Mouse (Mus musculus) A20 (cell line): ENCODE measurements around the gene Ptprg.

Experiments used
- DNase-seq: peaks from one replicate; pipeline ENCODE4 v3.0.0-alpha.2; 2011; ENCODE audit warnings: low read depth, low spot score

The Ptprg gene

DNA sequence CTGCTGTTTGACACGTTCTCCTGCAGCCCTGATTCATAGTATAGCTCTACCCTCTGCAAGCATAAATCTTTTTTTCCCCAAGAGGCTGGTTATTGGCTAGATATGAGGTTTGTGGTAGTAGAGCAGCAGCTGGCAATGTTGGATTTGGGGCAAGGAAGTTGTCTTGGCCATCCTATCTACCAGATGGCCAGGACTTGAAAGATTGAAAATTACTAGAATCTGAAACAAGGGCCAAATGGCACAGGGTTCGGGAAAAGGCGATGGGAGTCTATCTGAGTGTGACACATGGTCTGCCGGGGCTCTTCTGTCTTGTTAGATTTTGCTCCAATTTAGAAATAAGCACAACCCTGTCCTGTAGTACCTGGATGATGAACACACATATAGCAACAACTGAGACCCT is 531.7 kb downstream of the Ptprg start:
- no peak for DNase-seq

DNA sequence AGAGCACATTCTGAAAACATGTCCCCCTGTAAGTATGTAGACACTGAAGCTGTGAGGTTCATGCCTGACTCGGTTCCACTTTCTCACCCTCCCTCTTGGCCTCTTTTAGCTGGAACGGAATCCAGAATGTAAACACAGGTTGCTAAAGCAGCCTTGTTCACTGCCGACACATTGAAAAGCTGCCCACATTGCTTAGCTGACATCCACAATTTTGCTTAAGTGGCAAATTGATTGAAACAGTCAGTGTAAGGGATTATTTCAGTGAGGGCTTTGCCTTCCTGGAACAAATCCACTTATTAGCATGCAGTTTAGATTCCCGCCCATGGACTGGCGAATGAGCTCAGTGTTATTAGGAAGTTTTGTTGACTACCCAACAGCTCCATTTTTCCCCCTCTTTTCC is 532.8 kb downstream of the Ptprg start:
- no peak for DNase-seq

DNA sequence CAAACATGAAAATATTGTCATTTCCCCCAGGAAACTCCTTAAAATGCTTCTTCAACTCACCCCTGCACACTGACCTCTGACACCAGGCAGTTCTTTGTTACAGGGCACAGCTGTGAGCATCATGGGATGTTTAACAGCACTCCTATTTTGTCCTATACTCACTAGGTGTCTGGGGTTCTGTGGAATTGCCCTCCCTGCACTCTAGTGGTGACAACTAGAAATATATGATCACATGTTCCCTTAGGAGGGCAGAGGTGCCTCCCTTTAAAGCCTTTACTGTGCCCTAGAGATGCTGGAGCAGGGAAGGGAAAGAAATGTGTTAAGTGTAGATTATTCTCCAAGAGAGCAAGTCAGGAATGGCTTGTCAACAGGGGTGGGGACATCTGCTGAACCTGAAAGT is 536.6 kb downstream of the Ptprg start:
- DNase-seq, result no peak

DNA sequence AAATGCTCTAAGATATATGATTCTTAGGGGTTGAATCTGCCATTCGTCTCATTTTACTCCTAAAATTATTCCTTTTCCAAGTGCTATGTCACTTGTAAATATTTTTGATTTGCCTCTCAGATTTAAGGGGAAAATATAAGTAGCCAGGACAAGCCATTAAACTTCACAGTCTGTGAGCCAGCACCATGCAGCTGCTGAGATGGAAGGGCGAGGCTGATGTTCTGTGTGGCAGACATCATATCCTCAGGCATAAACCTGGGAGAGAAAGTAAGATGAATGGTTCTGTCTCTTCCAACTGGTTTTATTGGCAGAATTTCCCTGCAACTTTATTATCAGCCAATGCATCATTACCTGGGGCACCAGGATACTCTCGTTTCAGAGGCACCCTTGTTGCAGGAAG is 538.4 kb downstream of the Ptprg start:
- no peak for DNase-seq

DNA sequence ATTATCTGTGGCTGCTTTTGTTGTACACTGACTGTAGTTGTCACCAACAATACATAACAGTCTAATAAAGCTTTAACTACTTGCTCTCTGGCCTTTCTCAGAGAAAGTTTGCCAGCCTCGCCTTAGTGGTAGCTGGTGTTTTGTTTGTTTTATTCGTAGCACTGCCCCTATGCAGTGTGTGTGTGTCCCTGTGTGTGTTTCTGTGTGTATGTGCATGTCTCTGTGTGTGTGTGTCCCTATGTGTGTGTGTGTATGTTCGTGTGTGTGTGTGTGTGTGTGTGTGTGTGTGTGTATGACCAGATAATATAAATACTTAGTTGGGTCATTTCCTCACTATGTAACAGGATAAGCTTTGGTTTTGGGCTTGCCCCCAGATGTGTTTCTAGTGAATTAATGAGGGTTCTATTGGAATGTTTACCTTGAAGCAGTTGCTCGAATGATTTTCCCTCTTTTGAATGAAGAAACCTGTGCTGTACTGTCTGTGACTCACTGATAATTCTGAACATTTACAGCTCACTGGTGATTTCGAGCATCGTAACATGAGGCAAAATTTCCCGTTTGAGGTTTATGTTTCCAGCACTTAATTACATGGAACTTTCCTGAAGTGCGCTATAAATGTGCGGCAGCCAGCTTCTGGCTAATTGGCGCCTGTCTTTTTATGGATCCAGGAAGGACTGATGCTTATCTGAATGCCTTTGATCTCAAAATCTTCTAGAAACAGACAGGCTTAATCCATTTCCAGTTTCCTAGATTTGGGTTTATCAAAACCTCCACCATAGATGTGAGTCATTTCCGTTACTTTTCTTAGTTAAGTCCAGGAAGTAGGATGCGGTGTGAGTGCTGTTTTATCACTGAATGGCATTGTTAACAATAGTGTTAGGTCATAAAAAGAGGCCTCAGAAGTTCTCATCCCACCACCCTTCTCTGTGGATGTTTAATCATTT is 546.3 kb downstream of the Ptprg start:
- no peak for DNase-seq

DNA sequence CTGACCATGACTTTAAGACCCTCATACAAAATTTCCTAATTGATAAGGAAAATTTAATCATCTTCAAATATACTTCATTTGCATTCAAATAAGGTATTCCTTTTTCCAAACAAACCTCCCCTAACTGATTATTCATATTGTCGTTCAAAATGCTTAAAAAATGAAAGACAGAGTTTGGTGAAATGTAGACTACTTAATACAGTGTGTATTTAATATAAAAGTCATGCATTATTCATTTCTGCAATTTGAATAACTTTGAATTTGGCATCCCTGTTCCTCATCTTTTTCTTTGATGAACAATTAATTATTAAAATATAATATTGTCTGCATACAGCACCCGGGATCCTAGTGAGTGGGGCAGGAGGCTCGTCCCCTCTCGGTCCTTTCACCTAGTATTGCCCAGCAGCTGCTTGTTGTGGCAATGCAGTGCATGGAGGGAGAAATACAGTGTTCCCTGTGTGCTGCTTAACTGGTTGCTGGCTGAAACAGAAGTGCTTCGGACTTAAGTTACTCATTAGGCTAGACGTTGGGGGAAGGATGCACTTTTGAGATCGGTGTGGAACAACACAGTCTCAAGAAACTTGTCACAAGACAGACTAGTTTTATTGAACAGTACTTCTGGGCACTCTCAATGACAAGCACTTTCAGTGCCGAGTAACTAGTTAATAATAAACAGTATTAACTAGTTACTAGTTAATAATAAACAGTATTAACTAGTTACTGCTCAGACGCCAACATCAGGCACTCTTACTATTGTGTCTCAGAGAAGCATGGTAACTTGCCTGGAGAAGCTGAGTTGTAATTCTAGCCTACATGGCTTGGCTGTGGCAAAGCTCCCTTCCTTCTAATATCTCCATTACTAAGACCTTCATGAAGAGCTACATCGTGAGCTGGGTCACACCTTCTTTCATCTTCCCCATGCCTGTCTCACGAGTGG is 549.3 kb downstream of the Ptprg start:
- DNase-seq, result no peak

DNA sequence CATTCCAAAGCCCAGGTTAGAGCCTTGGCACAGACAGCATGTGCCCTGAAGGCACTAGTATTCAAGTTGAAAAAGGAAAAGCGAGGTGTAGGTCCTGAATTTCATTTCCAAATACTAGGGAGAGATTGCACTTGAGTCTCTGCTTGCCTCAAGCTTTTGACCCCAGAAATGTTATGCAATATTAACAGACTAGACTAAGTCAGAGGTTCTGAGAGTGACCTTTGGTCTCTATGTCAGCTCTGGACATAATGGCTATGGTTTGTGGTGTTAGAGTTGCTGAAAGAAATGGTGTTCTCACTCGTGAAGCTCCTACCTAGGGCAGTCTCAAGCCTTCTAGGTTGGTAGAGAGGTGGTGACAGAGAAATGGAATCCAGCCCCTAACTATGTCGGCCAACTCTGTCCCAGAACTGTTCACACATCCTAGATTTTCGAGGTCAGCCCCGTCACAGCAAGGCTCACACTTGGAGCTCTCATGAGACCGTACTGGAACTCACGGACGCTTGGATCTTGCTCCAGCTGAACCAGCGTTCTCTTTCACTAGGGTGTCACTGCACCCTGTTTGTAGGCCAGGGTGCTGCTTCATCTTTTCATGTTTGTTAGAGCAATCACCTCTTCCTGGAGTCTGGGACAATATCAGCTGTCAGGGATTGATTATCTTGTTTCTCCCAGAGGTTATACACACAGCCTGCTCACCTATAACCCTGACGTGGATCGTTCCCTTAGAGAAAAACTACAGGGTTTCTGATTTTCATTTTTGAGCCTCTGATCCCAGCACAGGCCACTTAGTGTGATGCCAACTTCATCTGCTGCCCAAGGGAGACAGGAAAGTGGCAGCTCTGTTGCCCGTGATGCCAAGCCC is 551.2 kb downstream of the Ptprg start:
- no peak for DNase-seq

DNA sequence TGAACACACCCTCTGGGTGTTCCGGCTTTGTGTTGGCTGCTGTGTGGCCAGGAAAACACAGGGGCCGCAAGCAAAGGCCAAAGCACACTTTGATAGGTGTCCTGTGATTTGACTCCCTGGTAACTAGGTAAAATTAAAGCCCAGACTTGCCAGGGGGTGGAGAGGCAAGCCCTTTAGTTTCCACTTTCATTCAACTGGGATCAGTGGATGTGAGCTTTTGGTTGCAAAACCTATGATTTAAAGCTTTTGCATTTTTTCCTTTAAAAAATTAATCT is 551.8 kb downstream of the Ptprg start:
- no peak for DNase-seq

DNA sequence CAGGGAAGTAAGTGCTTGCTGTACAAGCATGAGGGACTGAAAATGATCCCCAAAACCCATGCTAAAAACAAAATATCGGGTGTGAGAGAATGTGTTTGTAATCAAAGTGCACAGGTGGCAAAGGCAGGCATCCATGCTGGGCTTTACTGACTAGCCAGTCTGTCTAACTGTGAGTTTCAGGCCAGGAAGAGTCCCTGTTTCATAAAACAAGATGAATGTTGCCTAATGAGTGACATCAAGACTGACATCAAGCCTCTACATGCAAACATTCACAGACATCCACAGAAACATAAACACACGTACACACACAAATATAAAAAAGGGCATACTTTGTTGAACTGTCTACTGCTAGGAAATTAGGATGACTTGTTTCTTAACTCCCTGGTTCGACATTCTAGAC is 552.3 kb downstream of the Ptprg start:
- DNase-seq, result no peak

DNA sequence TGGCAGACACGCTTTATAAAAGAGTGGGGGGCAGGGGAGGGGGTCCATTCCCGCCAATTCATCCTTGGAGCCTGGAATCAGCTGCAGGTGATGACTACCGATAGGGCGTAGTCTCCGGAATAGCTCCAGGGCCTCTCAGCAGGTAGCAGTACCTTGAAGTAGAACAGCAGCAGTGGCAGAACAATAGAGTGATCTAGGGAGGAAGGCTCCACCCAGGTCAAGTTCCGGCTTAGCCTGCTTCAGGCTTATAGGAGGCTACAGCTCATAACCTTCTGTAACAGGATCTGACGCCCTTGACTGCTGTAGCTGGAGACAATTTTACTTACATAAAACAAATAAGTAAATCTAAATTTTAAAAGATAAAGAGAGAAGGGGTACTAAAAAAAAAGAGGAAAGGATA is 554.1 kb downstream of the Ptprg start:
- DNase-seq, result no peak

DNA sequence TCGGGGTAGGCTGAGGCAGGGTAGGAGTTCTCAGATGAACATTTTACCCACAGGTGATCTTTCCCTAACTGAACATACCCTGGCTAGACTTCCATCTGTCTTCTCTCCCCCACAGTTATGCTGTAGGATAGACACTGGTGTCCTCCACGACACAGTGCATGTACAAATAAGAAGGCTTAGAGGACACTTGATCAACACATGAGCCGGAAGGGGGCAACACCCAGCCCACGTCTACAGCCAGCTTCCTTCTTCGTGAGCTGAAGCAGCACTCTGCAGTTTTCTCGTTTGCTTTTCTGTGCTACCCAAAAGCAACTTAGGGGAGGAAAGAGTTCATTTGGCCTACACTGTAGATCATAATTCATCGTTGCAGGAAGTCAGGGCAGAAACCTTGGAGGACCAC is 554.7 kb downstream of the Ptprg start:
- no peak for DNase-seq

DNA sequence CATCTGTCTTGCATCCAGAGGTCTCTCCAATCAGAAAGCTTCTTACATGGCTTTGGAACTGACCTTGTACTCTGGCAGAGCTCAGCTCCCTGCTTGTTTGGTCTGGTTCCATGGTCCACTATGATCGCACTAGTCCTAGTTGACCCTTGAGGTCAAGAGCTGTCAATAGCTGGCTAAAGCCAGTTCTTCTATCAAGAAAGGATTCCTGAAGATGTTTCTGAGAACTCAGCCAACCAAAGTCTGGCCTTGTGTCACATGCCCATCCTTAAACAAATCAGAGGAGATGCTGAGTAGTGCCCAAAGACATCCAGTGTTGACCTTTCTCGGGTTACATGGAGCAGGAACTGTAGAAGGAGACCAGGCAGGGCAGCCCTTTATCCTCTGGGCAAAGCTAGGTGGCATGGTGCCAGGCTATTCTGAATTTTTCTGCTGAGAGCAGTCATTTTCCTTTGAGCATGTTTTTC is 559.2 kb downstream of the Ptprg start:
- DNase-seq, result no peak

DNA sequence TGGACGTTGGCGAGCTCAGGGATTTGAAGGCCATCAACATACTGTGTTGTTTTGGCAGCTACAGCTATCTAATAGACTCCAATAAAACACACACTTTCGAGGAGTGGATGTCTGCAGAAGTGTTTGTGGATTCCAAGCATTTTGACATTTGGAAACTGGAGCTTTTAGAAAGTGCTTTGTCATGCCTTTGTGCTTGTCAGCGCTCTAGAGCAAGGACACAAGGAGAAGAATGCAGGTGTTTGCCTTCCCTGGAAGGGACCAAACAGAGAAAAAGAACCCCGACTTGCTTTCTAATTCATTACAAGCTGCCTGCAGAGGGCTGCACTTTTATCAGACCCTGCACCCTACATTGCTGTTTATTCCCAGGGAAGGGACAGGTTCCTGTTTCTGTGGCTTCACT is 560.0 kb downstream of the Ptprg start:
- no peak for DNase-seq

DNA sequence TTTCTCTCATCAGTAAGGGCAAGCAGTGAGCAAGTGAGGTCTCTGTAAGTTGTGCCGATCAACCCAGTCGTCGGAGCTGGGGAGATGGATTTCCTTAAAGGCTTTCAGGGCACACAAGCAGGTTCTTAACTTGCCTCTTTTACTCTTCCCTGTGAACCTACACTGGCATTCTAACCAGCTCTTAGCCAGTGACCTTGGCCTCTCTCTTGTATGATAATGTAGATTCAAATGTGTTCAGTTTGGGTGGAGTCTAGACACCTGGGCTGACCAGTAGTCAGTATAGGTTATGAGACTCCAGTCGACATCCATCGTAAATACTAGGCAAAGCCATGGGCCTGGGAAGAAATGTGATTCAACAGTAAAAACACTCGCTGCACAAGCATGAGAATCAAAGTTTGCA is 560.7 kb downstream of the Ptprg start:
- DNase-seq, result no peak

DNA sequence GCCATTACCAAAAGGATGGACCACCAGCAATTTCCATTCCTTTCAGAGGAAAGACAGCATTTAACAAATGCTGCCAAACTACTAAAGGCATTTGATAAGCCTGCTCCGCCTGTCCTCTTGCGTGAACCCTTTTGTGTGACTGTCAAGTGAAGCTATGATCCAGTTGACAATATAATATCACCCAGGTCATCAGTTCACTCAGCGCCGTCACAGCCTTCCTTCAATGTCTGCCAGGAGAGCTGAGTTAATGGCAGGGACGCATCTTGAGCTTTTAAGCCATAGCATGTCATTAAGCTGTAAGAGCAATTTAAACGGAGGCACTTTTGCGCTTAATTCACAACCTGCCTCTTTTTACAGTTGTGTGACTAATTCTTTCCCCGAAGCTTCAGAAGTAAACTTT is 565.9 kb downstream of the Ptprg start:
- DNase-seq, result no peak

DNA sequence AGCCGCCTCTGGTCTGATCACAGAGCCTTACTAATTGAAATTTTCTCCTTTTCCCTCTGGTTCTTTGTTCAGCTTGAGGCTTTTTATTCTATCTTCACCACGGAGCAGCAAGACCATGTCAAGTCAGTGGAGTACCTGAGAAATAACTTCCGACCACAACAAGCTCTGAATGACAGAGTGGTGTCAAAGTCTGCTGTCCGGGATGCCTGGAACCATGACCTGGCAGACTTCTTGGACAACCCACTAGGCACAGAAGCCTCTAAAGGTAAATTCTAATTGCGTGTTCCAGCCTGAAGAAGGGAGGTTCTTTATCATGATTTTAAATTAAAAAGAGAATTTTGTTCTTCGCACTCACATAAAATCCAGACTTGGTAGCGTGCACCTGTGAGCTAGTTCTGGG is 568.6 kb downstream of the Ptprg start:
- DNase-seq, result no peak

DNA sequence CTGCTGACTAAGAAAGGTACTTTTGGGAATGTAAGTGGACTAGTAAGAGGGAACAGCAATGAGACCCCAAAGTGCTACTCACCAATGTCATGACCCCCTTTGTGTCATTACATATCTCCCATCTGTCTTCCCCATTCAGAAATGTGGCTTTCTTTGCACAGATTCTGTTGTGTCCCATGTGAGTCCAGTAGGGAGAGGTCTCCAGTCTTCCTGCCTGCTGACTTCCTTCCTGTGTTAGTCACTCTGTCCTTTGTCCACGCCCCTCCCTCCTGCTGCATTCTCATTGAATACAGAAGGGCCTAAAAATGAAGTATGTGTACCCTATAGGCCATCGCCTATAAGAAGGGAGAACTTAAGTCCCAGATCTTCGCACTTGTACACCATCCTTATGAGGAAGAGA is 571.4 kb downstream of the Ptprg start:
- DNase-seq, result no peak

DNA sequence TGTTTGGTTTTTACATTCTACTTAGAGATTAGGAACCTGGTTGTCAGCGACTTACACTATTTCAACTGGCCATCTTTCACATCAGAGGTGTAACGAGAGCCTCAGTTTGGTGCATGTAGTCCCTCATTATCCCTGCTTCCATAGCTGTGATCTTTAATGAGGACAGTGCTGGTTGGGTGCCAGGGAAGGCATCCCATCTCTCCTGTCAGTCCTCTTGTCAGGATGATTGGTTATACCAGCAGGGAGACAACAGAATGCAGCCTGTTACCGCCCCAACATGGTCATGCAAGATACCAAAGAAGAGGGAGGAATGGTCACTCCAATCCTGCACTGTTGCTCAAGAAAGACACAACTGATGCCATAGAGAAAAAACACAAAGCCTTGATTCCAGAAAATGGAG is 574.6 kb downstream of the Ptprg start:
- DNase-seq, result no peak

DNA sequence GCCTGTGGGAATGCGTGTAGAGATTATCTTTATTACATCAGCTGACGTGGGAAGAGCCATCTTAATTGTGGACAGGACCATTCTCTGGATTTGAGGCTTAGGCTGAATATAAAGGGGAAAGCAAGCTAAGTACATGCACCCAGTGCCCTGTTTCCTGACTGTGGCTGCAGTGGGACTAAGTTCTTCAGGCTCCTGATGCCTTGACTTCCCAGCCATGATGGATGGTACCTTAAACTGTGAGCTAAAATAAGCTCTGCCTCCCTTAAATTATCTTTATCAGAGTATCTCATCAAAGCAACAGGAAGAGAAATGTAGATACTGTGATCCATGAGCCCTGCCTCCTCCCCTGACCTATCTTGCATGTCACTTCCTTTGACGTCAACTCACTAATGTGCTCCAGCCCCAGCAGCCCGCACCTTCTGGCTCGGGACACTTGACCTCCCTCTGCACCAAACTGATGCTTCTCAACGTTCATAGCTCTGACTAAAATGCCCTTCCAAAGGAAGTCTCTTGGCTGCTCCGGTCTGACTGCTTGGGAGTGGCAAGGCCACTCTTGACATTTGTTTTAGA is 578.8 kb downstream of the Ptprg start:
- no peak for DNase-seq

DNA sequence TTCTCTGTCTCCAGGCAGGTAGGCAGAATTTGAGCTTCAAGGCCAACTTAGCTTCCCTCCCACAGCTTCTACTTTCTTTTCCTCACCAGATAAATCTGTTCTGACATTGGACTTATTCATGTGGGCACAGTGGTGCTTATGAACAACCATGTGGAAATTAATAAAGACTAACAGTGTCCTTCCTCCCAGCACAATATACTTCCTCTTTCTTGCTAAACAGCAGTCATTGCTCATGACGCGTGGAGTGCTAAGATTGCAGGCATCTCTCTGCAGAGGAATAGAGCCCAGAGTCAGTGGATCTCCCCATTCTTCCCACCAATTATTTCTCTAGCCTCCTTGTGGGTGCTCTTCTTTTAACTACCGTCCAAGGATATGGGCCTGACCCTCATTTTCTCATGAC is 579.8 kb downstream of the Ptprg start:
- DNase-seq, result no peak

DNA sequence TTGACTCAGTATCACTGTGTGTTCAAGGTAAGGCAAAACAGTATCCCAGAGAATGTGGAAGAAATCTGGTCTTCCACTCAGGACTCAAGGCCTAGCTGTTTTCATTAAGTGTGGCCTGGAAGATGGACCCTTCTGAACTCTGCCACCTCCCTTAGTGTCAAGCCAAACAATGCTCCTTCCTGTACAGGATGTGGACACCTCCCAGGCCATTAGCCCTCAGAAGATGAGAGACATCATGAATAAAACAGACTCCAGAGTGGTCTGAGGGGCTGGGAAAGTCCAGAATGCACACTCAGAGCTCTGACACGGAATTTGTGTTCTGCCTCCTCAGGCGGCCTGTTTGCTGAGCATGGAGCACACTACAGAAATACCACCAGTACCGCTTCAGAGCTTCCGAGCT is 581.2 kb downstream of the Ptprg start:
- no peak for DNase-seq

DNA sequence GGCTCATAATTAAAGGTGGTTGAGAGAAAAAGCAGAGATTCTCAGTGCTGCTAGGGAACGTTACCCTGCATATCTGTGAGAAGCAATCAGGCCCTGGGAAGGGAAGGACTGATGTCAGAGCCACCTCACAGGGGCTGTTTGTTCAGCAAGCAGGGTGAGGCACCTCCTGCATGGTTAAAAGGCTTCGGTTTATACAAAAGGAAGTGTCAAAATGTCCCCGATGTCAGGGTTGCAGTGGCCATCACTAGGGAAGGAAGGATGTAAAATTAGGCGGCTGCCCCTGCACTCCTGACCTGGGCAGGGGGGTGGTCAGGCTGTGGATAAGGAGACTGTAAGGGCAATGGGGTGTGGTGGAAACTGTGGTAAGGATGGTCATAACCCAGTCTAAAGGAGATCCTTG is 583.2 kb downstream of the Ptprg start:
- DNase-seq, result no peak
